Mouse (Mus musculus) right cerebral cortex, adult 2 months (tissue): ENCODE measurements around the gene Pnliprp1.

Experiments used
- DNase-seq, 2 experiments: peaks; one replicate each; pipeline ENCODE4 v3.0.0; 2021 to 2022; ENCODE audit warnings: low spot score in 2 of 2

Pnliprp1 gene

DNA sequence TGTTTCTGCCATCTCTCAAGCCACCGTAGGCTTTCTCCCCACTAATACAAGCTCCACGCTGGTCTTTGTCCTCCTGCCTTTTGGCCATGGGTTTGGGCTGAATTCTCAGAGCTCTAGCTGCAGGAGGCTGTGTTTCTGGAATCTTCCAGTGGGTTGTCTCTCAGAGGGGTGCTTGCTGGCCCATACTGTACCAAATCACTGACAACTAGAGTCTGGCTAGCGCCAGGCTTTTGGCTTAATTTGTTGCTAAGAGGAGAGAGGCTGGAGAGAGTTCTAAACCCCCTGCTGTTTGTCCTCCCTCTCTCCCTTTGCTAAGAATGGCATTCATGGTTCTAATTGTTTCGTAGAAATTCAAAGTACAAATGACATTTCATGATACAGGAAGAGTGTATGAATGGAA is 52.9 kb downstream of the Pnliprp1 start:
- DNase-seq: no peak

DNA sequence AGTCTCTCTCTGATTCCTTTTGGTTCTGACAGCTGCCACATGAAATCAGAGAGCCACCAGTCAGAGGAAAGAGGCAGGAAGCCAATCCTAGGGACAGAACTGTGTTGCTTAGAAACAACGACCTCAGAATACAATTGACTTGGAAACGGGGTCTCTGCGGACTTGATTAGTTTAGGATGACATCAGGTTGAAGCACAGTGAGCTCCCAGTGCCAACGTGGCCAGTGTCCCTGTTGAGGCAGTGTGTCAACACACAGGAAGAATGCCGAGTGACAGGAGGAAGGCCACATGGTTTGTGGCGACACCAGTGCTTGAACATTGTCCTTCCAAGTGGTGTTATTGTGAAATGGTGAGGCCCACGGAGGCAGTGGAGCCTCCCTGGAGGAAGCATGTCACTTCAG is 55.3 kb downstream of the Pnliprp1 start:
- DNase-seq: no peak

DNA sequence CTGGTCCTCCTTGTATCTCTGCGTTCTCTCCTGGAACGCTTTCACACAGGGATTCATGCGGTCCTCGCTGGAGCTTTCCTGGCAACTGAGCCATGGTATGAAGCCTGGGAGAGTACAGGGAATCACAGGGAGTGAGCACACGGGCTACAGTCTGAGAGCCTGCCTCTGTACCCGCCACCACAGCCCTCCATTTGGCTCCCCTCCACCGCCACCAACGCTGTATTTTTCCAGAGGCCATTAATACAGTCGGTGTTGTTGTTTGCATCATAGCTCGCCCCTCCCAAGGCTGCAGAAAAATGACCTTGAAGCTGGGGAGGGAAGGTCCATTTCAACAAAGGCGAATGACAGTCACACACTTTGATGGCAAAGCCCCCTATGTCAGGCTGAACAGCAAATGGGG is 60.5 kb downstream of the Pnliprp1 start:
- DNase-seq: no peak
